Mouse (Mus musculus) ES-E14 (cell line): Measurements from ENCODE around the gene Ppp2r5e. TPM values are rescaled to one million over a fixed set of nuclear protein-coding genes. Genes with fewer than 3 reads are reported as not detected.

Source experiments
- DNase-seq: peaks from one replicate; pipeline ENCODE4 v3.0.0-alpha.2; 2013; ENCODE audit warnings: low read depth, low spot score
- H3K27ac ChIP-seq: 2 replicates; pipeline ENCODE4 v1.5.1; 2012; ENCODE audit warnings: low read depth, mild to moderate bottlenecking, low read length, moderate library complexity, mixed read lengths; ENCODE audit not compliant: poor library complexity, insufficient read depth, severe bottlenecking
- H3K36me3 ChIP-seq: 2 replicates; pipeline ENCODE4 v1.6.1; 2012; ENCODE audit warnings: mild to moderate bottlenecking, low read length, moderate library complexity, mixed read lengths; ENCODE audit not compliant: control insufficient read depth, poor library complexity, insufficient read depth, severe bottlenecking
- H3K4me1 ChIP-seq, 2 experiments: fragments of 150-350 bp in 1 of 2; sonication (generic) in 1 of 2; 2 replicates each; pipeline ENCODE4 v1.6.1; 2012; ENCODE audit warnings: low read length in 2 of 2, mild to moderate bottlenecking in 1 of 2, mixed read lengths in 1 of 2; ENCODE audit not compliant: control insufficient read depth in 2 of 2, insufficient read depth in 2 of 2, poor library complexity in 1 of 2
- H3K4me3 ChIP-seq, 2 experiments: fragments of 150-350 bp in 1 of 2; sonication (generic) in 1 of 2; 2 replicates each; pipeline ENCODE4 v1.5.1; 2012; ENCODE audit warnings: low read length in 2 of 2, low read depth in 1 of 2, mild to moderate bottlenecking in 1 of 2, mixed read lengths in 1 of 2; ENCODE audit not compliant: insufficient read depth in 1 of 2, poor library complexity in 1 of 2, severe bottlenecking in 1 of 2
- H3K9ac ChIP-seq: 2 replicates; pipeline ENCODE4 v1.6.1; 2012; ENCODE audit warnings: low read depth, mild to moderate bottlenecking, low read length, mixed read lengths; ENCODE audit not compliant: poor library complexity, insufficient read depth, severe bottlenecking
- H3K9me3 ChIP-seq: fragments of 150-350 bp; sonication (generic); 2 replicates; pipeline ENCODE4 v1.6.1; 2012; ENCODE audit warnings: low read depth, mild to moderate bottlenecking, low read length; ENCODE audit not compliant: control insufficient read depth, insufficient read depth
- CHD2 ChIP-seq: IDR thresholded peaks from 2 replicates; pipeline ENCODE4 v1.6.1; 2014; ENCODE audit warnings: mild to moderate bottlenecking, low read depth, low read length, inconsistent platforms
- HCFC1 ChIP-seq: IDR thresholded peaks from 2 replicates; pipeline ENCODE4 v1.6.1; 2012; ENCODE audit warnings: low read length, inconsistent platforms, borderline replicate concordance; ENCODE audit not compliant: insufficient read depth
- MAFK ChIP-seq: IDR thresholded peaks from 2 replicates; pipeline ENCODE4 v1.6.1; 2014; ENCODE audit warnings: mild to moderate bottlenecking, low read depth, low read length, inconsistent platforms; ENCODE audit not compliant: insufficient read depth
- ZC3H11A ChIP-seq: IDR thresholded peaks from 2 replicates; pipeline ENCODE4 v1.6.1; 2012; ENCODE audit warnings: low read depth, mild to moderate bottlenecking, inconsistent platforms, low read length, borderline replicate concordance
- ZNF384 ChIP-seq: IDR thresholded peaks from 2 replicates; pipeline ENCODE4 v1.6.1; 2012; ENCODE audit warnings: low read depth, low read length, inconsistent platforms
- in situ Hi-C, 2 experiments: fragments of 600-800 bp; cut with MboI; formaldehyde crosslinking; loops; one replicate each; pipeline ENCODE4 v1.15.1; 2025; ENCODE audit warnings: low sequenced_read_pairs in 2 of 2, inconsistent platforms in 1 of 2; ENCODE audit not compliant: unreplicated experiment in 2 of 2
- total RNA-seq: library from RNA; depleted of rRNA; stranded (reverse); fragments of 300-350 nt; gene quantifications from 2 replicates; pipeline ENCODE4 v1.2.3, GENCODE M21; 2012; rRNA removed

The Ppp2r5e gene
- 12.8 and 16.6 TPM in 2 replicates for total RNA-seq

DNA sequence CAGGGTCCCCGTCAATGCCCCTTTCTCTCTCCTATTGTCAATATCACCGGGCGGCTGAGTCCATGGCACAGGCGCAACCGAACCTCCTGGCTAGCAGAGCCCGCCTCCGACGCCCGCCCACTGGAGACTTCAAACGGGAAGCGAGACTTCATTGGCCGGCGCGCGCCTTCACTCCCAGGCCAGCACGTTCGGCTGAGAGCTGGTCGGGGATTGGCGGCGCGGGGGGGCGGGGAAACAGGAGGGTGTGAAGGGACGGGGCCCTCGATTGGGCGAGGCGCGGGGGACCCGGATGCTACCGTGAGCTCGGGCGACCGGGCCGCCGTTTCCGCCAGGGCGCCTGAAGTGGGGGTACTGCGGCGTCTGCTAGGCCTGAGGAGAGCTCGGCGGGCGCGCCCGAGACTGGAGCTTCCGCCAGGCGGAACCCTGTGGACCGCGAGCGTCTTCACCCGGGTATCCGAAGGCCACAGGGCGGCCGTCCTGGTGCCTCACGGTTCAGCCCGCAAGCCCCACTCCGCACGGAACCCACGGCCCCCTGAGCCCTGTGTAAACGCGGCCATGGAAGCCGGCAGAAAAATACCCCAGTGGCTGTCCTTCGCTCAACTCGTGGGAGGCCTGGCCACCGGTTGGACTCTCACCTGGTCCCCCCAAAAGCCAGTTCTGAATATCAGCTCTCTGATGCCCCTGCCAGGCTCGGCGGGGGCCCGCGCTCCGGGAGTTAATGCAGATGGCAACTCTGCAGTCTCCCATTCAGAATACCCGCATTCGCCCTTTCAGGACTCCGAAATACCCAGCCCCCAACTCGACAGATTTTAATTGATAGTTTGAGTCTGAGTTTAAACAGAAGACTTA lies at the start of gene Ppp2r5e:
Gene Ppp2r5e, minus strand, starts transcription at position 92 of the 849 bp plus-strand sequence.
- TF ChIP-seq HCFC1 (peak; percentile 12; the same call in 1 of the 2 replicates), ZNF384 (no peak), MAFK (no peak), CHD2 (peak; percentile 39; the same call in 1 of the 2 replicates), ZC3H11A (no peak)
- peak within 1 kb of the TSS; percentile 87 for H3K27ac ChIP-seq
- H3K9ac ChIP-seq, result peak within 1 kb of the TSS; percentile 100
- peak; percentile 98 for DNase-seq
- H3K9me3 ChIP-seq, result no peaks in the 10 kb centered on the region
- H3K36me3 ChIP-seq, result peaks cover 3% of the 10 kb centered on the region
- in situ Hi-C loops, result no loop called here
- H3K4me1 ChIP-seq, result peaks cover 2 to 14% of the 10 kb centered on the region in 2 experiments; a peak in 2 of 4 replicates
- H3K4me3 ChIP-seq, result peak within 1 kb of the TSS; percentile 92 to 100

DNA sequence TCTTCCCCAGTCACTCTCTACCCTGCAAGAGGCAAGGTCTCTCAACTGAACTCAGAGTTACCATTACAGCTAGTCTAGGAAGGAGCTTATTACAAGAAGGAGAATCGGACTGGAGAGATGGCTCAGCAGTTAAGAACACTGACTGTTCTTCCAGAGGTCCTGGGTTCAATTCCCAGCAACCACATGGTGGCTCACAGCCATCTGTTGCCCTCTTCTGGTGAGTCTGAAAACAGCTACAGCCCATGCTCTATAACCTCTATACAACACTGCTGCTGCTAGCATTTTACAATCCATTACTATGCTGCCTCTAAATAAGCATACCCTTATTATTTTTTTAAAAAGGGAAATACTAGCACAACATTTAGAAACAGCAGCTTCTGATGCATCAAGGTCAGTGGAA lies 49.7 kb upstream of the Ppp2r5e start:
- Histone ChIP-seq H3K9me3 (no peaks in the 10 kb centered on the region), H3K4me1 (peaks cover 0 to 2% of the 10 kb centered on the region in 2 experiments; a peak in 1 of 4 replicates), H3K4me3 (no peak overlapping the region), H3K9ac (no peak overlapping the region), H3K27ac (no peak overlapping the region), H3K36me3 (0 out of 2 replicates have a peak, but pooled peaks cover 2% of the 10 kb centered on the region)
- in situ Hi-C loops, result no loop called here
- no peak for DNase-seq
- TF ChIP-seq HCFC1 (no peak), ZC3H11A (no peak), CHD2 (no peak), MAFK (no peak), ZNF384 (no peak)

DNA sequence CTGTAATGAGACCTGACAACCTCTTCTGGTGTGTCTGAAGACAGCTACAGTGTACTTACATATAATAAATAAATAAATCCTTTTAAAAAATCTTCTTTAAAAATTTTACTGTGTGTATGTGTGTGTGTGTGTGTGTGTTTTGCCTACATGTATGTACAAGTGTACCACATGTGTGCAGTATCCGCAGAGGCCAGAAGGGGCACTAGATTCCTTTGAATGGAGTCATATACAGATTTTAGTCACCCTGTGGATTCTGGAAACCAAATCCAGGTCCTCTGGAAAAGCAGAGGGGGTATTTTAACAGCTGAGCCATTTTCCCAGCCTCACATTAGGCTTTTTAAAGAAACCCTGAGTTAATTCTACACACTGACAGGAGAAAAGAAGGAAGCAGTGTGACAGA lies 45.7 kb upstream of the Ppp2r5e start:
- no peak overlapping the region for H3K4me3 ChIP-seq
- H3K9me3 ChIP-seq, result no peaks in the 10 kb centered on the region
- peaks cover 2% of the 10 kb centered on the region; the same call in 1 of the 2 replicates for H3K36me3 ChIP-seq
- peak; percentile 20 for DNase-seq
- H3K27ac ChIP-seq, result no peak overlapping the region
- TF ChIP-seq ZC3H11A (no peak), ZNF384 (no peak), CHD2 (no peak), HCFC1 (no peak), MAFK (no peak)
- in situ Hi-C loops, result no loop called here
- H3K4me1 ChIP-seq, result no peaks in the 10 kb centered on the region
- no peak overlapping the region for H3K9ac ChIP-seq

DNA sequence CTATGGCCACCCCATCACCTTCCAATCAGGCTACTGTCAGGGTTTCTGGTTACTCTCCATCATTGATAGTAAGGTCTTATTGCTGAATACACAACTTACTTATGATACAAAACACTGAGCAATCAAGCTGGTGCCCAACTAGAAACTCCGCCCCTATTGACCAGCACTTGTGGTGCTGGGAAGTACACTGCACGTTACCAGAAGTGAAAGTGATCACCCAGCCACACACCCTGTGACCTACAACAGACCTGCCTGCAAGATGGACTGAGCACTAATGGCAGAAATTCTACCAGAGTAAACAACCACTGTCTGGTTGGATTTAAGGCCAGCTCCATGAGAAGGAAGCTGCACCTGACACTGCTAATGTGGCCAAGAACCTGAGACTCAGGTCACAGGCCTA lies 42.3 kb upstream of the Ppp2r5e start:
- Histone ChIP-seq H3K9me3 (no peaks in the 10 kb centered on the region), H3K36me3 (peaks cover 2% of the 10 kb centered on the region; the same call in 1 of the 2 replicates), H3K4me3 (no peak overlapping the region), H3K9ac (no peak overlapping the region), H3K4me1 (no peaks in the 10 kb centered on the region), H3K27ac (no peak overlapping the region)
- TF ChIP-seq ZNF384 (no peak), CHD2 (no peak), MAFK (no peak), HCFC1 (no peak), ZC3H11A (no peak)
- DNase-seq, result no peak
- in situ Hi-C loops, result loop anchor here in 1 of 2 experiments (10.0 kb wide), 1 partner anchor 174 kb away; no protein-coding TSS in a partner anchor
